Mouse (Mus musculus): ENCODE measurements around the gene Ppp4r2.

DNA sequence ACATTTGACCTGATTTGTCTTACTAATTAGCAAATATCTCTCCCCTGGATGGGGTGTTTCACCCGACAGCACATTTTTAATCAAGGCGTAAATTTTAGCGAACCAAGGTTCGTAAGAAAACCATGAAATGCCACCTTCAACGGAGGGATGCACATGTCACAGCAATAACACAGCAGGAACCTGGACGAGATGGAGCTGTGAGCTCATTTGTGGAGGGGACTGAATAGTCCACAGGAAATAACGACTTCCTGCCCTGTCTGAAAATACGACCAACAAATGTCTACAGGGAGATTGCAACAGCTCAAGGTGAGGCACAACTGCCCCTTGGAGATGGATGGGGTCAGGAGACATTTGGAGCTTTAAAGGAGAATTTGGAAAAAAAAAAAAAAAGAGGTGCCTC lies 61.8 kb downstream of the Ppp4r2 start:
- no peak for TF ChIP-seq CTCF (IDR thresholded peaks at IDR 0.05; ENCODE audit: low read depth)
- no peak for TF ChIP-seq EP300 (IDR thresholded peaks at IDR 0.05; ENCODE audit: low read depth)

Measured in liver, embryonic 14.5 days (tissue).